Comparison of ENCODE assay signal across 20 mouse cellular contexts in the genomic region with DNA sequence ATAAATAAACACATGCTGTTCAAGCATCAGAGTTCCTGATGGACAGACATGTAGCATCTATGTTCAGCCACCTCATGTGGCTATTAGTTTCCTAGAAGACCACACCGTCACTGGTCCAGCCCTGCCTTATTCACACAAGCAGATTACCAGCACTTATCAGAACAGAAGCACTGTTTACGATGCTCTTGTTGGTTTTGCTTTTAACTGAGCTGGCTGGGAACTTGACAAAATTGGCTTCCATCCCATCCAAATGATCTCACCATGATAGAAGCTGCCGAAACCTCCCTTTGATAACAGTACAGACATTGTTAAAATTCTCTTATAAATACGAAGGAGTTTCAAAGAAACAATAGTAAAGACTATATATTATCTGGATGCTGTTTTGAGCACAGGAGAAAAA. TPM values are rescaled to one million over a fixed set of nuclear protein-coding genes. Genes with fewer than 3 reads are reported as not detected.
DNase-seq lines count a peak whose midpoint lies in the region; ATAC-seq lines count a peak whose summit lies in the region.
"Had no signal": no experiment of that assay in that cellular context is flagged by ENCODE, and none has a peak within 500 bp of the region (broad histone marks: within the 10 kb centered on the region; RNA-seq: fewer than 3 reads in every experiment).

No protein-coding gene starts in this region.

- no peak for DNase-seq in forebrain, embryonic 10.5 days (ENCODE audit: extremely low spot score, low spot score)
- no peak for DNase-seq in heart, embryonic 10.5 days (ENCODE audit: low spot score)
- DNase-seq in neural tube, embryonic 10.5 days (ENCODE audit: extremely low spot score, low spot score), result no peak
- no peak for DNase-seq in spleen, postnatal 10 days (ENCODE audit: low spot score in 2 of 2)
- DNase-seq: adrenal gland, postnatal 36 days; cerebellum, adult 8-10 months; kidney, postnatal 36 days; liver, embryonic 13.5 days; lung, embryonic 14.5 days; right cerebral cortex, adult 18-20 months; thymus, postnatal 14 days had no signal

- H3K36me3 ChIP-seq in forebrain, embryonic 15.5 days, result no peaks in the 10 kb centered on the region
- H3K36me3 ChIP-seq in forebrain, embryonic 10.5 days (replicated peaks), result no peaks in the 10 kb centered on the region
- H3K36me3 ChIP-seq in heart, embryonic 16.5 days (ENCODE audit: control insufficient read depth, insufficient read depth), result no peaks in the 10 kb centered on the region
- H3K36me3 ChIP-seq in heart, embryonic 10.5 days, result no peaks in the 10 kb centered on the region
- H3K36me3 ChIP-seq in neural tube, embryonic 14.5 days (ENCODE audit: control insufficient read depth, insufficient read depth, low read length), result no peaks in the 10 kb centered on the region
- H3K36me3 ChIP-seq: embryonic facial prominence, embryonic 10.5 days; G1E; liver, embryonic 13.5 days; midbrain, embryonic 10.5 days had no signal

- H3K27ac ChIP-seq in forebrain, embryonic 15.5 days (replicated peaks), result no peak overlapping the region
- no peak overlapping the region for H3K27ac ChIP-seq in forebrain, embryonic 10.5 days
- no peak overlapping the region for H3K27ac ChIP-seq in heart, embryonic 16.5 days (ENCODE audit: low read length)
- no peak overlapping the region for H3K27ac ChIP-seq in heart, embryonic 10.5 days
- no peak overlapping the region for H3K27ac ChIP-seq in neural tube, embryonic 14.5 days (ENCODE audit: low read depth, low read length)
- H3K27ac ChIP-seq: embryonic facial prominence, embryonic 10.5 days; hindbrain, embryonic 14.5 days; liver, embryonic 13.5 days; macrophage; midbrain, embryonic 10.5 days had no signal

- peak overlapping the region; percentile 29 for H3K4me2 ChIP-seq in forebrain, embryonic 15.5 days (replicated peaks)
- H3K4me2 ChIP-seq in heart, embryonic 16.5 days (ENCODE audit: low read depth, low read length), result peak overlapping the region; percentile 31
- H3K4me2 ChIP-seq in neural tube, embryonic 14.5 days (ENCODE audit: low read depth, low read length), result no peak overlapping the region
- H3K4me2 ChIP-seq: hindbrain, embryonic 14.5 days; liver, embryonic 13.5 days; lung, embryonic 14.5 days had no signal

- peaks cover 11% of the 10 kb centered on the region for H3K4me1 ChIP-seq in forebrain, embryonic 15.5 days
- H3K4me1 ChIP-seq in forebrain, embryonic 10.5 days, result 0 out of 2 replicates have a peak, but pooled peaks cover 2% of the 10 kb centered on the region
- H3K4me1 ChIP-seq in heart, embryonic 16.5 days (ENCODE audit: control insufficient read depth, insufficient read depth, low read length), result peaks cover 5% of the 10 kb centered on the region; the same call in 1 of the 2 replicates
- H3K4me1 ChIP-seq in heart, embryonic 10.5 days, result 0 out of 2 replicates have a peak, but pooled peaks cover 5% of the 10 kb centered on the region
- H3K4me1 ChIP-seq in neural tube, embryonic 14.5 days (ENCODE audit: control insufficient read depth, insufficient read depth, low read length), result no peaks in the 10 kb centered on the region
- H3K4me1 ChIP-seq: embryonic facial prominence, embryonic 10.5 days; liver, embryonic 13.5 days; midbrain, embryonic 10.5 days had no signal

- WGBS in forebrain, embryonic 15.5 days, result 16% methylated on average over 4 of the region's 4 CpGs
- WGBS in forebrain, embryonic 10.5 days, result 85% methylated on average over 4 of the region's 4 CpGs
- 19% methylated on average over 4 of the region's 4 CpGs for WGBS in heart, embryonic 16.5 days
- 24% methylated on average over 4 of the region's 4 CpGs for WGBS in heart, embryonic 10.5 days
- WGBS in neural tube, embryonic 14.5 days, result 42% methylated on average over 4 of the region's 4 CpGs

- H3K4me3 ChIP-seq in forebrain, embryonic 15.5 days, result peak overlapping the region; percentile 16
- H3K4me3 ChIP-seq in forebrain, embryonic 10.5 days, result no peak overlapping the region
- peak overlapping the region; percentile 24 for H3K4me3 ChIP-seq in heart, embryonic 16.5 days (ENCODE audit: low read length)
- H3K4me3 ChIP-seq in heart, embryonic 10.5 days, result no peak overlapping the region
- H3K4me3 ChIP-seq in neural tube, embryonic 14.5 days (ENCODE audit: low read depth, low read length), result no peak overlapping the region
- H3K4me3 ChIP-seq: embryonic facial prominence, embryonic 10.5 days; liver, embryonic 13.5 days; midbrain, embryonic 10.5 days had no signal

- H3K27me3 ChIP-seq in forebrain, embryonic 15.5 days, result no peaks in the 10 kb centered on the region
- no peaks in the 10 kb centered on the region for H3K27me3 ChIP-seq in forebrain, embryonic 10.5 days (ENCODE audit: poor library complexity, severe bottlenecking)
- H3K27me3 ChIP-seq in heart, embryonic 16.5 days (ENCODE audit: control insufficient read depth, insufficient read depth, low read length), result no peaks in the 10 kb centered on the region
- no peaks in the 10 kb centered on the region for H3K27me3 ChIP-seq in heart, embryonic 10.5 days (ENCODE audit: insufficient read depth, poor library complexity, severe bottlenecking)
- no peaks in the 10 kb centered on the region for H3K27me3 ChIP-seq in neural tube, embryonic 14.5 days (ENCODE audit: control insufficient read depth, insufficient read depth, low read length)
- H3K27me3 ChIP-seq: liver, embryonic 13.5 days had no signal

- no peaks in the 10 kb centered on the region for H3K9me3 ChIP-seq in forebrain, embryonic 15.5 days
- H3K9me3 ChIP-seq in forebrain, embryonic 10.5 days, result no peaks in the 10 kb centered on the region
- H3K9me3 ChIP-seq in heart, embryonic 16.5 days (replicated peaks; ENCODE audit: control insufficient read depth, low read length), result no peaks in the 10 kb centered on the region
- H3K9me3 ChIP-seq in heart, embryonic 10.5 days, result no peaks in the 10 kb centered on the region
- H3K9me3 ChIP-seq in neural tube, embryonic 14.5 days (ENCODE audit: control insufficient read depth, low read length), result no peaks in the 10 kb centered on the region
- H3K9me3 ChIP-seq: embryonic facial prominence, embryonic 10.5 days; liver, embryonic 13.5 days; midbrain, embryonic 10.5 days had no signal

- H3K9ac ChIP-seq in forebrain, embryonic 15.5 days (replicated peaks), result no peak overlapping the region
- H3K9ac ChIP-seq in heart, embryonic 16.5 days (ENCODE audit: low read length), result no peak overlapping the region
- H3K9ac ChIP-seq in neural tube, embryonic 14.5 days (replicated peaks; ENCODE audit: low read depth, low read length), result no peak overlapping the region
- H3K9ac ChIP-seq: hindbrain, embryonic 14.5 days; liver, embryonic 13.5 days; lung, embryonic 14.5 days had no signal

- peak; percentile 38; the same call in 1 of the 2 replicates for ATAC-seq in forebrain, embryonic 15.5 days (replicated peaks)
- no peak; the same call in 1 of the 2 replicates for ATAC-seq in heart, embryonic 16.5 days (replicated peaks; ENCODE audit: extremely low read depth, insufficient read depth, low FRiP score)
- peak; percentile 44; the same call in 1 of the 2 replicates for ATAC-seq in neural tube, embryonic 14.5 days (ENCODE audit: low read depth)
- ATAC-seq: intestine, embryonic 16.5 days had no signal

RNA-seq across cellular contexts. Expression of gene Prkd1, which starts 24.7 kb away (rescaled TPM):
- polyA plus RNA-seq in forebrain, embryonic 15.5 days (2015; fragmentation: Nextera tagmentation; extraction: Ambion mirVana), result 6.6 and 7.4 TPM in 2 replicates
- 4.7 and 5.0 TPM in 2 replicates for polyA plus RNA-seq in forebrain, embryonic 10.5 days (2016; fragmentation: Nextera tagmentation; extraction: Ambion mirVana)
- 4.5 and 4.6 TPM in 2 replicates for polyA plus RNA-seq in heart, embryonic 16.5 days (2015; fragmentation: Nextera tagmentation; extraction: Ambion mirVana)
- 6.5 and 7.3 TPM in 2 replicates for polyA plus RNA-seq in heart, embryonic 10.5 days (2016; fragmentation: Nextera tagmentation; extraction: Ambion mirVana)
- polyA plus RNA-seq in neural tube, embryonic 14.5 days (2014; fragmentation: Nextera tagmentation; extraction: Ambion mirVana), result 2.4 and 3.9 TPM in 2 replicates
- polyA plus RNA-seq: G1E, macrophage had no signal

Comparison
In these comparisons a context has a peak if more than half of its experiments do, and no peak if none do; other contexts are left out.
1. H3K4me3 ChIP-seq: peak in forebrain, embryonic 15.5 days (single experiment) and heart, embryonic 16.5 days (single experiment); none in forebrain, embryonic 10.5 days (single experiment), heart, embryonic 10.5 days (single experiment) and neural tube, embryonic 14.5 days (single experiment).